Mouse (Mus musculus) kidney, postnatal 10 days (tissue): ENCODE results near the gene Gm10840.
A peak's percentile ranks its signal among the peaks of the same experiment; 100 is the strongest.
"Not testable (repeated sequence)": the region's sequence is repeated elsewhere in the genome, so short reads cannot be mapped to it uniquely, and the experiment has no call there.

Experiments
- DNase-seq: peaks from one replicate; pipeline ENCODE4 v3.0.0; 2021; ENCODE audit warnings: mixed read lengths

The Gm10840 gene

DNA sequence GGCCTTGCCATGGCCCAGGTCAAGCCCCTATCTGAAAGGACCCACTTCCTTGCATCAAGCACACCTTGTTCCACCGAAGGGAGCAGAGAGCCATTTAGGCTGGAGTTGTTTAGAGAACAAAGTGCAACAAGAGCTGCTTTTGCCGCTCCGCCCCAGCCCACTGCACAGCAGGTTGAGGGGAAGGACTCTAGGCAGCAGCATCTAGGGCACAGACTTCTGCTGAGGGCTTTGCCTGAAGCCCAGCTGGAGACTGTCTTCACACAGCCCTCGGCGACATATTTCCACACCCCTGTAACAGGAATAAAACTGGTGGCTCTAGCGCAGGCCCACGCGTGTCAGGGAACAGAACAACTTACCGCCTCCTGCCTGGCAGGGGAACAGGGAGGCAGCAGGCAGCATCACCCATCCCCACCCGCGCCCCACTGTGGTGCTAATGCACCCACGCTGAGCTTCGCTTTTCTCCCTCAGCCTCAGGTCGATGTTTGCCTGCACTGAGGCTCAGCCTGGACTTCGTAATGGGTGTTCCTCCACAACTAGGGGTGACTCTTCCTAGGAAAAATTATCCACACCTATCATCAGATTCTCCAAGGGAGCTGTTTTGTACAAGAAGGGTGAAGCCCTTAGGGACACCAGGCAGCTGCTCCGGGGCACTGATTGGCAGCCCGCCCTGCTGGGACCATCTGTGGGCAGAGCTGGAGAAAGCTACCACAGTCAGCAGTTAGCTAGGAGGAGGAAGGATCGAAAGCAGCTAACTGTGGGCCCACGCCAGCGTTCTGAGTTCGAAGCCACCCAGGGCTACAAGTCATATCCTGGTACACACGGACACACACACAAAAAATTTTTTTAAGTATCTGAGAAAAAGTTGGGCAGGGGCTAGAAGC is at the start of gene Gm10840, which contains the start of gene Limd2:
TSS of gene Gm10840 (plus strand) at position 10 of the 881 bp plus-strand sequence.
TSS of gene Limd2 (minus strand) at position 20 of the 881 bp plus-strand sequence.
- DNase-seq, result peak; percentile 58

DNA sequence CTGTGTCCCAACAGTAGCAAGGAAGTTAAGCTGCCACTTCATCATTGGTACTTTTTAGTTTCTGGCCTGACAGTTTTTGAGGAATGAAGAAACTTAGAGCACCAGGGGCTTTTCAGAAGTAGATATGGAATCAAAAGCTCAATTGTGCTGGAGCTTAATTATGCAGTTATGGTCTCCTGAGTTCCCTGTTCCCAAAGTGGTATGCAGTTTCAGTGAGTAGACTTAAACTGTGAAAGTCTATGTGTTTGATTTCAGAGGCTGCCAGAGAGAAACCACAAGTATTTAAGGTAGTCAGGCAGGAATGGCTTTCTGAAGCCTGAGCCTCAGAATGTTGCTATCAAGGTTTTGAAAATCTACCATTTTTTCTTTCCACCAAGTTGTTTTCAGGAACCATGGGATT is 49.0 kb upstream of the Gm10840 start:
- DNase-seq, result no peak

DNA sequence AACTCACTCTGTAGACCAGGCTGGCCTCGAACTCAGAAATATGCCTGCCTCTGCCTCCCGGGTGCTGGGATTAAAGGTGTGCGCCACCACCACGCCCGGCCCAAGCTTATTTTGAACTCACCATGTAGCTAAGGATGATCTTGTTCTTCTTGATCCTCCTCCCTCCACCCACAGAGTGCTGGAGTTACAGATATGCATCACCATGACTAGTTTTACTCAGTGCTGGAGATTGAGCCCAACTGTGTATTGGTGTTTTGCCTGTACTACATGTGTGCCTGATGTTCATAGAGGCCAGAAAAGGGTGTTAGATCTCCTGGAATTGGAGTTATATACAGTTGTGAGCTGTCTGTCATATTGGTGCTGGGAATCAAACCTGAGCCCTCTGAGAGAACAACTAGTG is 38.4 kb upstream of the Gm10840 start:
- DNase-seq, result no peak

DNA sequence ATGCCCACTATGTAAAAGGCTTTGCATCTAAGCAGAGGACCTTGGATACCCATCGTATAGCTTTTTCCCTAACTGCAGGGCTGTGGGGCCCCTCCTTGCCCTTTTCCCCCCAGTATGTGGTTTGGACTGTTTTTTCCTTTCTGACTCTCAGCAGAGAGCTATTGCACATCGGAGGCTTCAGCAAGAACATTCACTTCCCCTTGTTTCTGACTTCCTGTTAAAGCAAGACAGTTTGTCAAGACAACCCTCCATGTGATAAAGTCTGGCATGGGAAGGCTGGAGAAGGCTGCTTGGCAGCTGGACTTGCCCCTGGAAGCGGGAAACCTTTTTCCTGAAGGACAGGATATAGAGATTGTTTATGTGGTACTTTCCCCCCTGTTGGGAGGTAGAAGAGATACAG is 37.9 kb upstream of the Gm10840 start:
- peak; percentile 23 for DNase-seq

DNA sequence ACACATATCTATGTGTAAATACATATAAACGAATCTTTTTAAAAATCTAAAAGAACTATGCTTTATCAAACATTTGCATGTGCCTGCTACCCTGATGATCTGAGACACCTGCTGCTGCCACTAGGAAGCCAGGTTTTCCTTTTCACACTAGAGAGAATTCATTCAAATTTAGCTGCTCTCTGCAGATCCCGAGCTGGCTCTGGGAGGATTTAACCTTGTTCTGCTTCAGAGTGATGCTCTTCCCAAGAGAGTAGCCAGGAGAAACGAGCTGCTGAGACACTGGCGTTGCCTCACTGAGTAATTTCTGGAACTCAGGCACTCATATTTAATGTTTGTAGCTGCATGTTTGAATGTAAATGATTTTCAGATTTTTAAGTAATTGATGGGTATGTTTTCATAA is 35.9 kb upstream of the Gm10840 start:
- no peak for DNase-seq

DNA sequence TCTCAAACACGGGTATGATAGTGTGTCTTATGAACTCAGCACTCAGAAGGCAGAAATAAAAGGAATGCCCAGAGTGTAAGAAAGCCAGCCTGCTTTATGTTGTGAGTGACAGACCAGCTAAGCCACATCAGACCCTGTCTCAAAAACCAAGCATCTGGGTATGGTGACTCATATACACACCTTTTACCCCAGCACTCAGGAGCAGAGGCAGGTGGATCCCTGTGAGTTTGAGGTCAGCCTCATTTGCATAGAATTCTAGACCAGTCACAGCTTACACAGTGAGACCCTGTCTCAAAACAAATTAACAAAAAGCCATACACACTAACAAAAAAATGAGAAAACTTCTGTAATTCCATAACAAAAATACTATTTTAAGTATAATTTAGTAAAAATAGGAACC is 34.8 kb upstream of the Gm10840 start:
- no peak for DNase-seq

GRCm38 (mm10) chr11:106126727-106127373 is 33.8 kb upstream of the Gm10840 start:
- not testable (repeated sequence) for DNase-seq

DNA sequence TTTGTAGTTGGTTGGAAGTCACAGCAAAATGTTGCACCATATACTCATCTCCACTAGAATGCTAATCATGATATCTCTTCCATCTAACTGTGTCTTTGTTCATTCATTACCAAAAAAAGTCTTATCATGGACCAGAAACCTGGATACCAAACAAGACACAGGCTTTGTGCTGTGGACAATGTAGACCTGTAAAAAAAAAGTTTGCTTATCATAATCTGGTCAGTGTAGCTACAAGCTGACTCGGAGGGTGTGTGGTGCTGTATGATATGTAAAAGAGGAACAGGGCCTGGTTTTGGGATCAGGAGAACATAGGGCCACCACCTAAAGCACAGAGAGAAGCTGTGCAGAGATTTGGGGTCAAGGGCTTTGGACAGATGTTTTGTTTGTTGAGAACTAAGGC is 31.2 kb upstream of the Gm10840 start:
- no peak for DNase-seq

GRCm38 (mm10) chr11:106132516-106132915 is 28.1 kb upstream of the Gm10840 start:
- no peak for DNase-seq

GRCm38 (mm10) chr11:106134580-106135528 is 25.8 kb upstream of the Gm10840 start:
- peak; percentile 94 for DNase-seq

- no peak for DNase-seq
Observed at GRCm38 (mm10) chr11:106151219-106151618, 9.4 kb upstream of the Gm10840 start.

DNA sequence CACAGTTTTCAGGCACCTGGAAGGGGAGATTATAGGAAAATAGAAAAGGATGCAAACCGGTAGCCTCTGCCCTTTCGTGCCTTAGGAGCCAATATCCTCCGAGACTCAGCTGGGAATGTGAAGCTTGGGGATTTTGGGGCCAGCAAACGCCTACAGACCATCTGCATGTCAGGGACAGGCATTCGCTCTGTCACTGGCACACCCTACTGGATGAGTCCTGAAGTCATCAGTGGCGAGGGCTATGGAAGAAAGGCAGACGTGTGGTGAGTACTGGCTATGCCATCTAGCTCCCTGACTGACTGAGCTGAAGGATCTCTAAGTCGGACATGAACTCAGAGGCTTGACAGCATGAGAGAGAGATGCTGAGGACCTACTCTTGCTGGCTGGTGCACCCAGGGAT is 8.5 kb upstream of the Gm10840 start:
- DNase-seq, result no peak

- no peak for DNase-seq
Observed at GRCm38 (mm10) chr11:106154091-106154490, 6.6 kb upstream of the Gm10840 start.

DNA sequence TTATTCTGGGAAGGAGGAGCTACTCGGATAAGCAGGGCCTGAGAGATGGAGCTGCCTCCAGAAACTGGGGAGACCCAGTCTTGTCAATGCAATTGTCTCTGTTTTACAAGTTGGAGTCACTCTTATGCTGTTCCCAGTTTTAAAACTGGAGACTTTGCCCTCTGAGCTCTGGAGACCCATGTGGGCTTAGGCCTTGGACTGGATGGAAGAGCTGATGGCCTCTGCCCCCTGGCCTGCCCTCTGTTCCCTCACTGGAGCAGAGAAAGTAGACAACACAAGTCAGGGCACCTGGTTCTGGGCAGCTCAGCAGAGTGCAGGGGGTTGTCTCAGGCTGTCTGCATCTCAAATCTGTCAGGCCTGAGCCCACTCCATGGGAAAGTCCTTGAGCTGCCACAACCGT is 5.9 kb upstream of the Gm10840 start:
- no peak for DNase-seq

DNA sequence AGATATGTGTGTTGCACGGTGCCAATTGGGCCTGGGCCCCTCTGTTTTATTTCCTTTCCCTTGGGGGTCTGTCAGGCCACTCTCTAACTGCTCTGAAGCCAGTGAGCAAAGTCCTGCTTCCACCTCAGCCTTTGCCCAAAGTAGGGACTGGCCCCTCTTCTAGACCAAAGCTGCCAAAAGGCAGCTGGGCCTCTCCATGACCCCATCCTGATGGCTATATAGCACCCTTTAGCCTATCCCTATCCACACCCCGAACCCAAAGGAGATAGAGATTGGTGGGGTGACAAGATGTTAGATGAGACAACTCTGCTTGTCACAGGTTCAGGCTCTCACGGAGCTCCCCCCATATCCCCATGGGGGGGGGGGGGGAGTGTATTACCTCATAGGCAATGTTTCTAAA is 4.9 kb upstream of the Gm10840 start:
- DNase-seq, result no peak

- DNase-seq, result no peak
Observed at GRCm38 (mm10) chr11:106156257-106156656, 4.4 kb upstream of the Gm10840 start.

GRCm38 (mm10) chr11:106157154-106157553 is 3.5 kb upstream of the Gm10840 start:
- DNase-seq, result no peak

GRCm38 (mm10) chr11:106158081-106158929 is 2.3 kb upstream of the Gm10840 start:
- DNase-seq, result peak; percentile 51

DNA sequence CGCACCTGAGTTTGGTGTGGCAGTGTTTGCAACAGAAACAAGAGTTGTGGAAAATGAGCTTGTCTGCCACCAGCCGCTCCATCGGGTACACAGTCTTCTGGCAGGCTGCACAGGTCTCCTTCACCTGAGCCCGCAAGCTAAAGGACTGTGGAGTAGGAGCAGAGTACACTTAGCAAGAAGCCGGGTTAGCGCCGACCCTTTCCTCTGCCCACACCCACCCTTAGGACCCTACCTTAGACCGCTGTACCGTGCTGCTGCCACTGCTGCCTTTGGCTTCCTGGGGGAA is 1.8 kb upstream of the Gm10840 start:
- no peak for DNase-seq

- DNase-seq, result peak; percentile 65
Observed at GRCm38 (mm10) chr11:106159216-106159920, 1.3 kb upstream of the Gm10840 start.
